Mouse (Mus musculus) lung, embryonic 15.5 days (tissue): ENCODE measurements around the gene Plin3. TPM values are rescaled to one million over a fixed set of nuclear protein-coding genes. Genes with fewer than 3 reads are reported as not detected.
A peak's percentile ranks its signal among the peaks of the same experiment; 100 is the strongest.

Experiments used
- microRNA counts: library from miRNA; unstranded; fragments of <30 nt; microRNA quantifications from one replicate; lab custom pipeline; 2016
- microRNA-seq: library from miRNA; unstranded; fragments of <30 nt; microRNA quantifications from one replicate; pipeline ENCODE4, GENCODE M21; 2016
- polyA plus RNA-seq: library from polyadenylated mRNA; unstranded; fragments of >200 nt; fragmentation: Nextera tagmentation; extraction: Ambion mirVana; gene quantifications from 2 replicates; pipeline ENCODE4 v1.2.1, GENCODE M21; 2015

Gene Plin3
- polyA plus RNA-seq, 1 experiment from 2014 or later, result 82.4 TPM

MicroRNAs within 50 kb of the gene (microRNA counts, 519-probe panel; counts per million panel counts)
- microRNA mmu-miR-7b (lab: Ali Mortazavi, UCI), result 2,635 counts per million, percentile 63 among the panel's probes with 10 or more counts

Small RNAs within 50 kb of the gene (microRNA-seq; reads per million reads assigned to microRNA genes)
- 33.9 reads per million, percentile 41 among the genes with 10 or more reads in this experiment for gene Mir7b

Other genes with a start within 250 kb of the Plin3 start
- 37.5 and 41.3 TPM in 2 replicates for gene Ubxn6, start 217.8 kb downstream of the Plin3 start, polyA plus RNA-seq
- gene Hdgfl2, start 213.2 kb downstream of the Plin3 start, polyA plus RNA-seq, result 111 and 119 TPM in 2 replicates
- gene Plin4, start 183.1 kb downstream of the Plin3 start, polyA plus RNA-seq, result 0.10 and 0.19 TPM in 2 replicates
- 0.95 and 1.2 TPM in 2 replicates for gene Plin5, start 175.3 kb downstream of the Plin3 start, polyA plus RNA-seq
- gene Lrg1, start 170.9 kb downstream of the Plin3 start, polyA plus RNA-seq, result 0.55 TPM in 2 replicates
- 2.1 TPM in 2 replicates for gene Sema6b, start 152.5 kb downstream of the Plin3 start, polyA plus RNA-seq
- gene Tnfaip8l1, start 130.4 kb downstream of the Plin3 start, polyA plus RNA-seq, result 15.3 and 18.3 TPM in 2 replicates
- 103 TPM in 2 replicates for gene Mydgf, start 109.0 kb downstream of the Plin3 start, polyA plus RNA-seq
- gene Dpp9, start 74.0 kb downstream of the Plin3 start, polyA plus RNA-seq, result 37.1 and 37.6 TPM in 2 replicates
- 11.7 and 13.3 TPM in 2 replicates for gene Fem1a, start 36.1 kb downstream of the Plin3 start, polyA plus RNA-seq
- 4.2 and 4.6 TPM in 2 replicates for gene Ticam1, start 16.1 kb downstream of the Plin3 start, polyA plus RNA-seq
- gene Arrdc5, start 7.4 kb upstream of the Plin3 start, polyA plus RNA-seq, result not detected in 2 replicates
- gene Uhrf1, start 10.4 kb upstream of the Plin3 start, polyA plus RNA-seq, result 148 and 150 TPM in 2 replicates
- 33.4 and 33.7 TPM in 2 replicates for gene Kdm4b, start 33.2 kb upstream of the Plin3 start, polyA plus RNA-seq
- gene Ptprs, start 183.6 kb upstream of the Plin3 start, polyA plus RNA-seq, result 73.4 and 77.9 TPM in 2 replicates
- gene Znrf4, start 219.6 kb upstream of the Plin3 start, polyA plus RNA-seq, result not detected in 2 replicates